Mouse (Mus musculus) intestine, embryonic 16.5 days (tissue): ENCODE results near the gene Spon1. TPM values are rescaled to one million over a fixed set of nuclear protein-coding genes. Genes with fewer than 3 reads are reported as not detected.

ENCODE experiments used
- ATAC-seq: fragments of 200-750 bp; cut with Nextera tagmentation; 2 replicates; pipeline ENCODE4 v1.8.0; 2017; ENCODE audit warnings: moderate TSS enrichment, moderate library complexity
- H3K27ac ChIP-seq: fragments of 300-500 bp; sonication (generic); 2 replicates; pipeline ENCODE4 v1.5.1; 2014; ENCODE audit warnings: mild to moderate bottlenecking, low read length
- H3K27me3 ChIP-seq: fragments of 300-500 bp; sonication (generic); replicated peaks from 2 replicates; pipeline ENCODE4 v1.6.1; 2014; ENCODE audit warnings: low read length, control low read depth, mixed read lengths; ENCODE audit not compliant: control insufficient read depth, insufficient read depth
- H3K36me3 ChIP-seq: fragments of 300-500 bp; sonication (generic); 2 replicates; pipeline ENCODE4 v1.6.1; 2014; ENCODE audit warnings: low read length, control low read depth; ENCODE audit not compliant: control insufficient read depth, insufficient read depth
- H3K4me1 ChIP-seq: fragments of 300-500 bp; sonication (generic); 2 replicates; pipeline ENCODE4 v1.6.1; 2014; ENCODE audit warnings: low read length, control low read depth, mixed read lengths; ENCODE audit not compliant: control insufficient read depth, insufficient read depth
- H3K4me2 ChIP-seq: fragments of 300-500 bp; sonication (generic); 2 replicates; pipeline ENCODE4 v1.6.1; 2014; ENCODE audit warnings: low read depth, low read length, control low read depth
- H3K4me3 ChIP-seq: fragments of 300-500 bp; sonication (generic); 2 replicates; pipeline ENCODE4 v1.5.1; 2014; ENCODE audit warnings: mild to moderate bottlenecking, low read length
- H3K9ac ChIP-seq: fragments of 300-500 bp; sonication (generic); 2 replicates; pipeline ENCODE4 v1.6.1; 2014; ENCODE audit warnings: low read depth, low read length
- H3K9me3 ChIP-seq: fragments of 300-500 bp; sonication (generic); 2 replicates; pipeline ENCODE4 v1.6.1; 2016; ENCODE audit warnings: low read length, control low read depth; ENCODE audit not compliant: control insufficient read depth
- WGBS: fragments of 180-500 bp; shearing (Covaris S2); extraction: QIAGEN DNeasy Blood & Tissue Kit; methylation state at CpG from one replicate; pipeline ENCODE4 v1.1.7; 2014; 5-methylcytosine and 5-hydroxymethylcytosine counted together
- polyA plus RNA-seq: library from polyadenylated mRNA; unstranded; fragments of >200 nt; fragmentation: Nextera tagmentation; extraction: Ambion mirVana; gene quantifications from 2 replicates; pipeline ENCODE4 v1.2.1, GENCODE M21; 2015

The Spon1 gene
- polyA plus RNA-seq, 1 experiment from 2014 or later, result 8.9 TPM

DNA sequence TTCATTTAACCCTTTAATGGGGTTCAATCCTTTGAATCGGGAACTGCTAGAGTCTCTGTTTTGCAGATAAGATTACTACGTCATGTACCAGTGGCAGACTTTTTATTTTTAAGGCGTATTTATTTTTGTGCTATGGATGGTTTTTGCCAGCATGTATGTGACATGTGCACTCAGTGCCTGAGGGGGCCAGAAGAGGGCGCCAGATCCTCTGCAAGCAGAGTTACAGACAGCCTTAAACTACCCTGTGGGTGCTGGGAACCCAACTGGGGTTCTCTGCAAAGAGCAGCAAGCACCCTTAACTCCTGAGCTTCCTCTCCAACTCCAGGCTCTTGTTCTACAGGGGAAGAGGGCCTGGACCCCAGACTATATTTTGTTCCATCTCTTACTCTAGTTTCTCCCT, 23.2 kb upstream of the Spon1 start:
- Histone ChIP-seq H3K9me3 (0 out of 2 replicates have a peak, but pooled peaks cover 4% of the 10 kb centered on the region), H3K4me2 (no peak overlapping the region), H3K27ac (no peak overlapping the region), H3K4me1 (no peaks in the 10 kb centered on the region), H3K4me3 (no peak overlapping the region), H3K9ac (no peak overlapping the region), H3K36me3 (no peaks in the 10 kb centered on the region), H3K27me3 (no peaks in the 10 kb centered on the region)
- 90% methylated on average over 4 of the region's 4 CpGs for WGBS
- no peak for ATAC-seq

- Histone ChIP-seq H3K9me3 (0 out of 2 replicates have a peak, but pooled peaks cover 4% of the 10 kb centered on the region), H3K4me2 (no peak overlapping the region), H3K27me3 (no peaks in the 10 kb centered on the region), H3K9ac (no peak overlapping the region), H3K4me1 (no peaks in the 10 kb centered on the region), H3K27ac (no peak overlapping the region), H3K4me3 (no peak overlapping the region), H3K36me3 (no peaks in the 10 kb centered on the region)
- no peak for ATAC-seq
- 18% methylated on average over 5 of the region's 5 CpGs for WGBS
Observed at GRCm38 (mm10) chr7:113743982-113744381, 21.8 kb upstream of the Spon1 start.

DNA sequence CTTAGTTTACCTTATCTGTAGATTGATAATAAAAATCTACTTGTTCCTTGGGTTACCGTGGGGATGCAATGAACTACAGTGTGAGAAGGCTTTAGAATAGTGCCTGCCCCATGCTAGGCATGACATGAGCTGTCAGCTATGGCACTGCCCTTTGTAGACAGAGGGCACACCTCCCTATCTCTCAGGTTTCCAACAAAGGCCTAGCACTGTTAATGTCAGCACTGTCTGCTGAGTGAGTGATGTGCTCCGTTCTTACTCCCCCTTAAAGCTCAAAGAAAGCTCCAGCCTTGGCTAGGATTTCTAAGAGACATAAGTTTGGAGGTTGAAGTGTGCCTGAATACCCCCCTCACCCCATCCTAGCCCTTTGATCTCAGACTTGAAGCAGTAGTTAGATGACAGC, 9.2 kb upstream of the Spon1 start:
- H3K9ac ChIP-seq, result no peak overlapping the region
- no peak overlapping the region for H3K4me2 ChIP-seq
- no peak overlapping the region for H3K27ac ChIP-seq
- H3K27me3 ChIP-seq, result no peaks in the 10 kb centered on the region
- ATAC-seq, result no peak
- 78% methylated on average over 2 of the region's 2 CpGs for WGBS
- H3K4me1 ChIP-seq, result no peaks in the 10 kb centered on the region
- no peaks in the 10 kb centered on the region for H3K36me3 ChIP-seq
- H3K4me3 ChIP-seq, result no peak overlapping the region
- no peaks in the 10 kb centered on the region for H3K9me3 ChIP-seq

- Histone ChIP-seq H3K9ac (no peak overlapping the region), H3K36me3 (no peaks in the 10 kb centered on the region), H3K4me3 (no peak overlapping the region), H3K4me1 (no peaks in the 10 kb centered on the region), H3K4me2 (no peak overlapping the region), H3K27ac (no peak overlapping the region), H3K27me3 (no peaks in the 10 kb centered on the region), H3K9me3 (no peaks in the 10 kb centered on the region)
- WGBS, result 12% methylated on average over 1 of the region's 1 CpGs
- no peak for ATAC-seq
Observed at GRCm38 (mm10) chr7:113759212-113759611, 6.6 kb upstream of the Spon1 start.

- no peak overlapping the region for H3K9ac ChIP-seq
- H3K4me1 ChIP-seq, result peaks cover 13% of the 10 kb centered on the region
- no peak overlapping the region for H3K4me2 ChIP-seq
- no peaks in the 10 kb centered on the region for H3K36me3 ChIP-seq
- no peak overlapping the region for H3K27ac ChIP-seq
- no peak for ATAC-seq
- 88% methylated on average over 5 of the region's 5 CpGs for WGBS
- H3K27me3 ChIP-seq, result peaks cover 29% of the 10 kb centered on the region
- H3K9me3 ChIP-seq, result no peaks in the 10 kb centered on the region
- H3K4me3 ChIP-seq, result no peak overlapping the region
Observed at GRCm38 (mm10) chr7:113765133-113765532, 665 bp upstream of the Spon1 start.

- Histone ChIP-seq H3K4me3 (peak overlapping the region; percentile 60), H3K27me3 (peaks cover 29% of the 10 kb centered on the region), H3K27ac (no peak overlapping the region), H3K9me3 (no peaks in the 10 kb centered on the region), H3K9ac (peak overlapping the region; percentile 71), H3K4me2 (peak overlapping the region; percentile 99), H3K36me3 (no peaks in the 10 kb centered on the region), H3K4me1 (peaks cover 13% of the 10 kb centered on the region)
- peak; percentile 39 for ATAC-seq
- whole genome bisulfite sequencing, result 1% methylated on average over 27 of the region's 27 CpGs
Observed at GRCm38 (mm10) chr7:113766498-113766941, 722 bp downstream of the Spon1 start.

GRCm38 (mm10) chr7:113767546-113767945, 1.7 kb downstream of the Spon1 start:
- no peak overlapping the region for H3K27ac ChIP-seq
- no peak for ATAC-seq
- H3K4me3 ChIP-seq, result no peak overlapping the region
- H3K27me3 ChIP-seq, result peaks cover 29% of the 10 kb centered on the region
- WGBS, result 30% methylated on average over 6 of the region's 6 CpGs
- peaks cover 13% of the 10 kb centered on the region for H3K4me1 ChIP-seq
- no peaks in the 10 kb centered on the region for H3K36me3 ChIP-seq
- H3K9ac ChIP-seq, result no peak overlapping the region
- H3K9me3 ChIP-seq, result no peaks in the 10 kb centered on the region
- no peak overlapping the region for H3K4me2 ChIP-seq

GRCm38 (mm10) chr7:113768174-113768935, 2.6 kb downstream of the Spon1 start:
- no peak overlapping the region for H3K4me2 ChIP-seq
- H3K27ac ChIP-seq, result no peak overlapping the region
- peaks cover 29% of the 10 kb centered on the region for H3K27me3 ChIP-seq
- no peak for ATAC-seq
- H3K9ac ChIP-seq, result no peak overlapping the region
- H3K4me1 ChIP-seq, result peaks cover 13% of the 10 kb centered on the region
- H3K36me3 ChIP-seq, result no peaks in the 10 kb centered on the region
- WGBS, result 60% methylated on average over 6 of the region's 6 CpGs
- no peaks in the 10 kb centered on the region for H3K9me3 ChIP-seq
- no peak overlapping the region for H3K4me3 ChIP-seq

DNA sequence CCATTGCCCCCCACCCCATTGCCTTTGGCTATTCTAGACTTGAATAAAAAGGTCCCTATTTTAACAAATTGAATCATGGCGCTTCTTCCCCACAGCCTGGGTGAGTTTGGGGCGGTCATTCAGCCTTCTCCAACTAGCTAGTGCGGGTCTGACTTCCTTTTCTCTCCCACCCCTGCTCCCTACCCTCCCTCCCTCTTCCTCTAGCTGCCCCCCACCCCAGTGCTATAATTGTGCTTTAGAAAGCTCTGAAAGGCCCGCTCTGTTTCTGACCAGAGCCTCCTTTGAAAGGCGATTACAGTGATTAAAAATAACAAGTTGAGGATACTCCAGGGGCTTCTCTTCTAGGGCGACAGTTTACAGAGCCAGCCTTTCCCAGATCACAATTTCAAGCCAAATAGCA, 3.5 kb downstream of the Spon1 start:
- Histone ChIP-seq H3K9me3 (no peaks in the 10 kb centered on the region), H3K4me1 (peaks cover 13% of the 10 kb centered on the region), H3K9ac (no peak overlapping the region), H3K27ac (no peak overlapping the region), H3K27me3 (peaks cover 29% of the 10 kb centered on the region), H3K4me3 (no peak overlapping the region), H3K36me3 (no peaks in the 10 kb centered on the region), H3K4me2 (no peak overlapping the region)
- no peak for ATAC-seq
- WGBS, result 40% methylated on average over 6 of the region's 6 CpGs

- H3K36me3 ChIP-seq, result no peaks in the 10 kb centered on the region
- H3K27me3 ChIP-seq, result peaks cover 8% of the 10 kb centered on the region
- H3K9ac ChIP-seq, result no peak overlapping the region
- no peak overlapping the region for H3K27ac ChIP-seq
- H3K4me2 ChIP-seq, result no peak overlapping the region
- ATAC-seq, result no peak
- H3K4me3 ChIP-seq, result no peak overlapping the region
- no peaks in the 10 kb centered on the region for H3K9me3 ChIP-seq
- no peaks in the 10 kb centered on the region for H3K4me1 ChIP-seq
- WGBS, result 88% methylated on average over 2 of the region's 2 CpGs
Observed at GRCm38 (mm10) chr7:113772135-113772534, 6.3 kb downstream of the Spon1 start.
